Mouse (Mus musculus): Measurements from ENCODE around the gene Gga1. TPM values are rescaled to one million over a fixed set of nuclear protein-coding genes. Genes with fewer than 3 reads are reported as not detected.
A peak's percentile ranks its signal among the peaks of the same experiment; 100 is the strongest.

Gene Gga1
- polyA plus RNA-seq (2017; shearing (Covaris generic)): 10 to 100 TPM; 11.9 to 22.5 (median 16.1) TPM

DNA sequence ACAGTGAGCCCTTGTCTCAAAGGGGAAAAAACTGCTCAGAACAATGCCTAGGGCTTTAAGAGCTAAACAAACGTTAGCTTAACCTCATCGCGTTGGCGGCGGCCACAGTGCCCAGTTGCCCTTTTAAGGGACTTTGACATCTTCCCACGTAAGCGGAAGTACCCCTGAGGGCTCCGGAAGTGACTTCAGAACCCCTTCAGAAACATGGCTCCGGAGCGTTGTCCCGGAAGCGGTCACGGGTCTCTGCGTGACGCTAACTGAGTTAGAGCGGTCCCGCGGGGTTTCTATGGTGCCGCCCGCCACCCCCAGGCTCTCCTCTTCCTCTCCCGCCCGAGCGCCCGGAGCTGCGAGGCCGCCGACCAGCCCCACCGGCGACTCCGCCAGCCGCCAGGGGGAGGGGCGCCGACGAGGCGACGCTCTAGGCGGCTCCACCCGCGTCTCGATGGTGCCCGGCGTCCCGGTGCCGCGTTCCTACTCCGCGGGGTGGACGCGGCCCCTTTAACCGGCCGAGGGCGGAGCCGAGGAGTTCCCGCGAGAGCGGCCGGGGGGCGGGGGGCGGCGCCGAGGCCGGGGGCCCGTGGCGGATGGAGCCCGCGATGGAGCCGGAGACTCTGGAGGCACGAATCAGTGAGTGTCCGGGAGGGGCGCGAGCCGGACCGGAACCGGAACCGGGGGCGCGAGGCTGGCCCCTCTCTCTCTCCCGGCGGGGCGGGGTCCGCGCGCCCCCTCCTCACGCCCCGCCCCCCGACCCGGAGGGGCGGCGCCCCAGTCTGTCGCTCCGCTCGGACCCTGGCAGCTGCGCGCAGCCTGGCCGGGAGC, at the start of gene Gga1:
Gga1 (plus strand) TSS at position 200 of the 819 bp plus-strand sequence.
- peak; percentile 85 for ATAC-seq

DNA sequence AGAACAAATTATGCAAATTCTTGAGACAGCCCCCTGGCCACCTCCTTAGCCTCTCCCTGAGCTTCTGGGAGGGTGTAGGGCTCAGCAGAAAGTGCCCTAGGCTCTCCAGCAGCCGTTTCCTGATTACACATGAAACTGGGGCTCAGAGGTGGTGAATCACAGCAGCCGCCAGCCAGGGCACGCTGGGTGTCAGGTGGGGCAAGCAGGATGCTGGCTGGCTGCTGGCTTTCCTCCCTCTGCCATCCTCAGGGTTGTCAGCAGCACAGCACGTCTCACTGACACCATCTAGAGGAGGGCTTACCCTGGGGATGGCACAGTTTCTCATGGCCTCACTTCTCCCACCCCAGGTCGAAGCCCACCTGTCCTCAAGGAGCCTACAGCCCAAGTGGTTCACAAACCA, 48.7 kb upstream of the Gga1 start:
- ATAC-seq: peak; percentile 38

DNA sequence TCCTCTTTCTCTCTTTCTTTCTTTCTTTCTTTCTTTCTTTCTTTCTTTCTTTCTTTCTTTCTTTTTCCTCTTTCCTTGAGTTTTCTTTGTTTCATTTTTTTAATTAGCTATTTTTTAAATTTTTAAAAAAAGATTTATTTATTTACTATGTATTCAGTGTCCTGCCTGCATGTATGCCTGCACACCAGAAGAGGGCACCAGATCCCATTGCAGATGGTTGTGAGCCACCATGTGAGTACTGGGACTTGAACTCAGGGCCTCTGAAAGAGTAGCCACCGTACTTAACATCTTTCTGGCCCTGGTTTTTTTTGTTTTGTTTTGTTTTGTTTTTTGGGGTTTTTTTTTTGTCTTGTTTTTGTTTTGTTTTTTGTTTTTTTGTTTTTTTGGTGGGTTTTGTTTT, 47.4 kb upstream of the Gga1 start:
- ATAC-seq: no peak

DNA sequence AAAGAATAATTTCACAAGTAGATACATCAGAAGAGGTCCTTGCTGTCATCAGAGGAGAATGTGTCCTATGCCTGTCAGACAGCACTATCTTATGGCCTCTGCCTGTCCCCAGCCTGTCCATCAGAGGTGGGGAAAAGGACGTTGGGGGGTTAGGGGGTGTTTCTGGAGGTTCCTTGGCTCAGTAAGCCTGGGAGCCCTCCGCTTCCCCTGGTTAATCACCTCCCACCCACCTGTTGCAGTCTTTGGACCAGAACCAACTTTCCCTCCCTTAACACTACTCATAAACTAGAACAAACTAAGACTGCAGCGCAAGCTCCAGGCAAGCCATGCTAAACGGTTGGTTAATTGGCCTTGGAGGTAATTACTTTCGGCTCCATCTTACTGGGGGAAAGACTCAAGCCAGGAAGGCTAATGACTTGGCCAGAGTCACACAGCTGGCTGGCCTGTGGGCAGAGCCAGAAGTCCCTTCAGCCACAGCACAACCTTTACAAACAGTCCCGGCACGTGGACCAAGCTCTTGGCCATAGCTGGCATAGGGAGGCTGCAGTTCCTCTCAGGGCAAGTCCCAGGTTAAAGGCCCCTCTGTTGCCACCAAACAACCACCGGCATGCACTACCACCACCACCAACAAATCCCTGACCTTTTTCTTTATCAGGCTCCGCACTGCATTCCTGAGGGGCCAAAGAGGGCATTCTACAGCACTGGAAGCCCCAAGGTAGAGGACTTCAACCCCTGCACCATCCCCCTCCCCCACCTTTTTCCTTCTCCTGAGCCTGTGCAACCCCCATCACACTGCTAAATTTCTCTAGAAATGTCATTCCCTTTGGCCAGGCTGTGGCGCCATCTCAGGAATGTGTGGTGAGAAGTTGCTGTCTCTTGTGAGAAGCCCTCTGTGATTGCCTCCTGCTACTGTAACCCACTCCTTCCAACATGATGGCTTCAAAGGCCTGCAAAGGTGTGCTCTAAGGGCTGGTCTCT, 46.0 kb upstream of the Gga1 start:
- no peak for ATAC-seq

DNA sequence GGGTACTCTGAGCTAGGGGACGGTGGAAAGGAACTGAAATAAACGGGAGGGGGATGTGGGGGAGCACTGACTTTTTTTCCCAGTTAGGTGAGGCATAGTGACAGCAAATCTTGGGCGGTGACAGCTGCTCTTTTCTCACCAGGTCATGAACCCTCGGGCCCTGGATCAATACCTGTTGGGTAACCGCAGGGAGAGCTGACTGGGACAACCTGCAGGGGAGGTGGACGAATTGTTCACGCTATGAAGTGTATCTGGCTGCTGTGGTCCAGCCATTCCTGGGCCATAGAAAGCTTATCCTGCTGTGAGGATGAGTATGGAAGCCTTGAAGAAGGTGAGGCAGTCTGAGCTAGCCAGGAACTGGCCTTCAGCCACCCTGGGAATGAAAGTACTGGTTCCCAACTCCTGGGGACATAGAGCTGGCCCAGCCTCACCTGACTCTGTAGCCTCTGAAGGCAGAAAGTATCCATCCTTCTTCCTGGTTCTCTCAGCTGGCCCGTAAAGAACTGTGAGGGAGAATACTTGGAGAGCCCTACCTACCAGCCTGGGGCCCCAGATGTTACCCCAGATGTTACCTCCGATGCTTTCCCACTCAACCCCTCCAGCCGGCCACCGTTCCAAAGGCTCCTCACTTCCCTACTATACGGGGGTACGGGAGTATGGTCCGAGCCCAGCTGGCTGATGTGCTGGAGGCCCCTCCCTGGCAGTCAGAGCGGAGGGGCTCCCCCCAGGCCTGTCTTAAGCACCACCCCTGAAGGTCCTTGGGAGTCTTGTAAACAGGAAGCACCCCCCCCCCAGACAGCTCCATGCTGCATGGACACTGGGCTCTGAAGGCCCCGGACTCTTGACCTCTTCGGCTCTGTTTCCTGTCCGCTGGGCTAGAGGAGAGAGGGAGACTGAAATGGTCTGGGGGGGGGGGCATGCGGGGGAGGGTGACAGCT, 45.0 kb upstream of the Gga1 start:
- ATAC-seq: no peak

DNA sequence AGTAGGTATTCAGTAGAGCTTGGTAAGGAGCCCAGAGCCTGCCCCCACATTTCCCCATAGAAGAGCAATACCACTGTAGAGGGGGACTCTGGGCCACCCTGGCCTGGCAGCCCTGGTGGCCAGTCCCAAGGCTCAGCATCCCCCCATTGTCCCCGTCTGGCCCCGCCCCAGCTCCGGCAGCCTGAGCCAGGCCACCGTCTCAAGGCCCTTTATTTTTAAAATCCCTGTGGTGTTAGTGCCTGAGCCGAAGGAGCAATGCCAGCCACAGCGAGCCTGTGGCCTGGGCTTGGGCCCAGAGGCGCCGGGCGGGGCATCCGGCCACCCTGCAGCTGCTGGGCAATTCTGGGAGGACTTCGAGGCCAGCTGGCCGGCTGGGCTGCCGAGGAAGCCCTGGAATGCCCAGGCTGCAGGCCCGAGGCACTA, 44.3 kb upstream of the Gga1 start:
- ATAC-seq: no peak

DNA sequence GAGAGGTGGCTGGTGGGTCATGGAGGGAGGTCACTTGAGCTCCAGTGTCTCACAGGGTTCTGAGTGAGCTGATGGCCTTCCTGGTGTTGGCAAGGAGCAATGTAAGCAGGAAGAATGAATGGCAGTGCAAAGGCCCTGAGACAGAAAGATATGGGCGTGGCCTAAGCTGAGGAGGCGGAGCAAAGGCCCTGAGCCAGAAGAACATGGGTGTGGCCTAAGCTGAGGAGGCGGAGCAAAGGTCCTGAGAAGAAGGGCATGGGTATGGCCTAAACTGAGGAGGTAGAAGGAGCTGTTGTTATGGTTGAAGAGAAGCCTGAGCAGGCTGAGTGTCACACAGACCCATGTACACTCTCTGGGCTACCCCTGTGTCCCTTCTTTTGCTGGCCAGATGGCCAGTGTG, 43.4 kb upstream of the Gga1 start:
- ATAC-seq: no peak

DNA sequence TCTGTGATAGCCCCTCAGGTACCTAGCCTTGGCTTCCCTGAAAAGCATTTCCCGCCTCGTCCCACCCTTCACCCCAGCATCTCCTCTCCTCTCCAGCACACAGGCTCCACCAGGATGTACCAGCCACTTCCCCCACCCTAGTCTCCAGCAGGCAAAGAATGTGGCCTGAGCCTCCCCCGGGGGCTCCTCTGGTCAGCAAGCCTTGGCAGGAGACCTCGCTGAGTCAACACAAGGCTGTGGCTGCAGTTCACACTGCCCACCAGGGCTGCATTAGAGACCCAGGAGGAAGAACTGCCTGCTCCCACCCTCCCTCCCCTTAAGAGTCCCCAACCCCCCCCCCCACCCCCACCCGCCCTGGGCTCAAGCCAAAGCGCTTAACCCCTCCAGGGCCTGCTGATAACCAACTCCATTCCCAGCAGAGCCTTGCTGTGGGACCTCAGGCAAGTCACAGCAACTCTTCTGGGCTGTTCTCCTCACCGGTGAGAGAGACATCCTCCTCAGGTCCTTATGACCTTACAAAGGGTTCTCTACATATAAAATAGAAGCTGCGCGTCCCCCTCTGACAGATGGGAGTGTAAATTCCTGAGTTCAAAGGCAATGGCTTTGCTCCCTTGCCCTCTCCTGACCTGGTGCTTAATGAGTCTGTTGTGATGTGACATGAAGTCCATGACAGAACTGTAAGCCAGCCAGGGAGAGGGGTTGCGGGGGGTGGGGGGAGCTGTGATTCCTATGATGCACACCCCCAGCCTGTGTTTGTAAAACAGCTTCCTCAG, 42.6 kb upstream of the Gga1 start:
- no peak for ATAC-seq

DNA sequence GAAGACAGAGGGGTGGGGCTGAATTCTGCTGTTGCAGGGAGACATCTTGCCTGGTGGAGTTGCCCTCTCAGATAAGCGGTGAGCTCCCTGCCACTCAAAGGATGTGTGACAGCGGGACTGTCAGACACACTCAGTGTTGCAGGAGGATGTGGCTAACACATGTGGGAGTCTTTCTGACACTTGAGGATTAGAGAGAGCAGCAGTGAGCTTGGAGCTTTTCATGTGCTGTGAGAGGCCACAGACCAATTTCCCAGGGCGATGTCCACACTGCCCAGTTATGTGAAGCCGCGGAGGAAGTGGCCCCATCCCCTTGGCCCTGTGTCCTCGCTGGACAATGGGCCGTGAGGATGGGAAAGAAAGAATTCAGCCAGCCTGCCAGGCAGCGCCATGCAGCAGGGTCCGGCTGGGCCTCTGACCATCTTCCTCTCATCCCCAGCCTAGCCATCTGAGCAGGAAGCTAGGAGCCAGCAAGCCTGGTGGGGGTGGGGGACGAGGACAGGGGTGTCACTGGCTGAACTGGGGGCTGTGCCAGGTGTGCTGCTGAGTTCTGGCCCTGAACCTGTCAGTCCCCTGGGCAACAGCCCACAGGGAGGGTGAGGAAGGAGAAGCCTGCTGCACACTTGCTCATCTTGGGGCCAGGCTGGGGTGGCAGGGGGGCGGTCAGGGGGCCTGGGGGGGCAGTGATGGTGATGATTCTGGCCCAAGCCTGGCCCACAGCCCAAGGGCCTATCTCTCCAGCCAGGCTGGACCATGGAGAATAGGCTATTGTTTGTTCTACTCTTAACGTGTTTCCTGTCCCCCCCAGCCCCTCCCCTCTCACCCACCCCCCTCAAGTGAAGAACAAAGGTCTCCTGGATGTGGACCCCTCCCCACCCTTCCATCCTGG, 41.5 kb upstream of the Gga1 start:
- ATAC-seq: peak; percentile 90

DNA sequence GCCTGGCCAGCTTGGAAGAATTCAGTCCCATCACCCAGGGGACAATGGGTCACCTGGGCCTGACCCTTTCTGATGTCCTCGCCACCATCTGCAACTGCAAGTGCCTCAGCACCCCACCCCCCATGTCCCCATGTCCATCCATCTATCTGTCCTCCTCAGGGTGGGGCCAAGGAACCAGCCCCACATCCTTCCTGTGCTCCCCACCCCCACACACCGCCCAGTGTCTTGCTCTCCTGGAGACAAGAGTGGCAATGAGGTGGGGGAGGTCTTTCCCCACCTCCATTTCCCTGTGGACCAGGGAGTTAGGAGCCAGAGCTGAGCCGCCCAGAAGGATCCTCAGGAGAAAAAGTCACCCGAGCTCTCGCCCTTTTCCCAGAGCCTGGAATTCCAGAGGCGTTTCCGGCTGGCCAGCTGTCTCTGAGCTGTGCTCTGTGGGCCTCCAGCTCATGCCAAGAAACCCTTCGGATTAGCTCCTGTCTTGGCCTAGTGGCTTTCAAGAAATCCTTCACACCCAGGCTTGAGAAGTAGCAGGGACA, 40.8 kb upstream of the Gga1 start:
- ATAC-seq: no peak

DNA sequence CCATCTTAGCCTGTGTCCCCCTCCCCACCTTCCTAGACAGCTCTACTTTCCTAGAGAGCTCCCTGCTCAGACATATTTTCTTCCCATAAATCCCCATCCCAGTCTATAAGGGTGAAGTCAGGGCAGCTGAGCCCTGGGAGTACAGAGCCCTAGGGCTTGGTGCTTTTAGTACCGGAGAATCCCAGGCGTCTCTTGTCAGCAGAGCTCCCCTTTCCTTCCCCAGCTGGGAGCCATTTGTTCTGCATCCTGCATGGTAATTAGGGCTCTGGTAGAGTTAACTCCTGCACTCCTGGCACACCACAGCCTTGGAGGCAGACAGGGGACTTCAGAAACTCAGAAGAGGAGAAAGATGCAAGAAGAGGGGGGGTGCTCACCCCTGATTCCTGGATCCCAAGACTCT, 37.2 kb upstream of the Gga1 start:
- no peak for ATAC-seq

DNA sequence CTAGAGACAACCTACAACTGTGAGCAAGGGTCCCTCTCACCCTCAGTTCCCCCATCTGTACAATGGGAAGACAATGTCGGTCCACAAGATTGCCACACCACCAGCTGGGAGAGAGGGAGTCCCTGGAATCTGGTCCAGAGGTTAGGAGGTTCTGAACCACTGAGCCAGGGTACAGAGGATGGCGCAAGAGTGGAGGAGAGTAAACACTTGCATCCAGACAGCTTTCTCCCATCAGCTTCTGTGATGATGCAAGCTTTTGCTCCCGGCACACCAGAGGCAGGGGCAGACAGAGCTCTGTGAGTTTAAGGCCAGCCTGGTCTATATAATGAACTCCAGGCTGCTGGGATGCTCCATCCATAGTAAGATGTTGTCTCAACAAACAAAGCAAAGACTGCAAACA, 36.7 kb upstream of the Gga1 start:
- no peak for ATAC-seq

DNA sequence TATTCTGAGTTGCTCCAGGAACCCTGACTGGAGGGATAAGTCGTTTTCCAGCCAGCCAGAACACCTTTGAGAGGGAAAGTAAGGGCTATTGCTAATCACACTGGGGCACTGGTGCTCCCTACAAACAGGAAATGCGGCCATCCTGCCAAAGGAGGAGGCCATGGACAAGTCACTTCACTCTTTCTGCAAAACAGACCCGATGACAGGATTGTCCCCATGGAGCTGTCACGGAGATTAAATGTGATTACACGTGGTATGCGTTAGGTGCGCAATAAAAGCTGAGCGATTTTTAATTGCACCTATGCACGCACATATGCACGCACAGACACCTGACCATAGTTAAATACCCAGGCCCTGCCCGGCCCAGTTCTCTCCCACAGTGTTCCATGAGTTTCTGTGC, 36.2 kb upstream of the Gga1 start:
- no peak for ATAC-seq

DNA sequence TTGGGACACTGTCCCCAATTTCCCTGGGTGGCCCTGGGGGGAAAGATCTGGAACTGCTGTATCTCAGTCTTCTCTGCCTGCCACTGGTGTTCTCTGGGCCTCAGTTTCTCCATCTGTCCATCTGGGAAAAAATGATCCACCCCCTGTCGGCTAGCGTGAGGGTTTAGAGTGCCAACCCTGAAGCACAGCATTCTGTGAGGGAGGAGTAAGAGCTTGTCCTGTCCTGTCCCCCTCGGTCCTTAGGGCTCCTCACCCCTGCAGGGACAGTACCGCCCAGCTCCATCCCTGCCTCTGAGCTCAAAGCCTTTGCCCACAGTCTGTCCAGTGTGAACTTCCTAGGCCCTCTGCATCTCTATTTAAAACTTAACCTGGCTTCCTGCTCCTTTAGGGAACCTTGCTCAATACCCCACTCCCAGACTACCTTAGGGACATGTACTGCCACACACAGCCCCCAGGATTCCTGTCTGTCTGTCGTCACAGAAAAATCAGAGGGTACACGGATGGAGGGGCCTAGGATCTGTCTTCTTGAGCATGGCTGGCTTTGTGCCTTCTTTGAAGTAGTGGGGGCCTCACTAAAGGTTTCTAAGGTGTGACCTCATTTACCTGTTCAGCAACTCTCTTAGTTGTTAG, 35.7 kb upstream of the Gga1 start:
- ATAC-seq: no peak

DNA sequence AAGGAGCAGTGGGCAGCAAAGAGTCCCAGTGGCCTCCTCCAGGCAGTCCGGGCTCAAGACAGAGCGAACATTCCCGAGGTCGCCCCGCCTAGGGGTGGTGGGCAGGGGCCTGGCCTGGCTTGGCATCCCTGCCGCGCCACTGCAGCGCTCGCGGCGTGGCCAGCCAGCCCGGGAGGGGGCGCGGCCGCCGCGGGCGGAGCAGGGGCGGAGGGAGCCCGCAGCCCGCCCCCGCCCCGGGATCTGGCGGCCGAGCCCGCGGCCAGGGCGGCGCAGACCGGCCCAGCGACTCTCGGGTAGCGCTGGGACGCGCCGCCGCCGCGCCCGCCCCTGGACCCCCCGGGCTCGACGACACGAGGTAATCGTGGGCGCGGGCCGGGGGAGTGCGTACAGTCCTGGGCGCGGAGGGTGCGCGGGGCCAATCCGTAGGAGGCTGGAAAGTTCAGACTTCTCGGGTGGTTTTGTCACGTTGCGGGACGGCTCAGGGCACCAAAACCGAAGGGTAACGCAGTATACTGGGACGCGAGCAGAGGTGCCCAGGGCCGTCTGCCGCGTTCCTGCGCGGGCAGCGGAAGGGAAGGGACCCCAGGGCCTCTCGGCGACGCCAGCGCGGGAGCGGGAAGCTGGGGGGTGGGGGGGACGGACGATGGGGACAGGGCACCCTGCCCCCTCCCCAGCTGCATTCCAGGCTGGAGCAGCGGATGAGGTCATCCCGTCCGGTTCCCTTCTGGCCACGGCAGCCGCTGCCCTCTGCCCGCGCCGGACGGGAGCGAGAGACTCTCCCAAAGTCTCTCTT, 34.4 kb upstream of the Gga1 start, which contains the start of gene Cdc42ep1:
Cdc42ep1 (plus strand) TSS at position 254 of the 793 bp plus-strand sequence.
- peak; percentile 28 for ATAC-seq

DNA sequence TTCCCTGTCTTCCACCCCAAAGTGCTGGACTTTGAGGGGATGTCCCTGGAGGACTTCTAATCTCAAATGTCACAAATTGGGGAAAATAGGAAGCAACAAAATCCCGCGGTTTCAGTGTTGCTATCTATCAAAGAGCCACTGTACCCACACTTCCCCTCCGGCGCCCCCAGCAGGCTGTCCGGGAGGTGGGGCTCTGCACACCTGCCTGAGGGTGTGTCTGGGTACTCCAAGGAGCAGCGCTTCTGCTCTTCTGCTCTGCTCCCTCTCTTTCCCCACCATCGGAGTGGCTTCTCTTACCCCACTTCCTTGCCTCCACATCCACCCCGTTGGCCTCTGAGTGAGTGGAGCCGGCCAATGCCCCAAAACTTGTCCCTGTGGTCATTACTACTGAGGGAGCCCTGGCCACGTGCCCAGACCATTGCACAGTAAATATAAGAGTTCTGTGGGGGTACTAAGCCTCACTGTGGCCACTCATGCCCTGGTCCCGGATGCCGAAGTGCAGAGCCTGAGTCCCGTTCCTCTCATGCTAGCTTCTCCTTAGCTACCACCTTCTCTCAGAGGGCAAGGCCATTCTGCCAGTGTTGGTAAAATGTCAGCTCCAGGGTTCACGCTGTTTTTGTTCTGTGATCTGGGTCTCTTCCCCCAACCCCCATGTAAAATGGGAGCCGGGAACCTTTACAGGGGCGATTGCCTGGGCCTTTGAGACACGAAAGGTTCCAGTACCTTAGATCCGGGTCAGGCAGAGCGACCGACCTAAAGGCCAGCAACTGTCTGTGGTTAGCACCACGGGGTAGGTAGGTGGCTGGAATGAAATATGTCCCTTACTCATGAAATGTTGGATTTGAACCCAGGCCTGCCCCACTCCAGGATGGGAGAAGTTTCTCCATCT, 33.2 kb upstream of the Gga1 start:
- ATAC-seq: no peak

DNA sequence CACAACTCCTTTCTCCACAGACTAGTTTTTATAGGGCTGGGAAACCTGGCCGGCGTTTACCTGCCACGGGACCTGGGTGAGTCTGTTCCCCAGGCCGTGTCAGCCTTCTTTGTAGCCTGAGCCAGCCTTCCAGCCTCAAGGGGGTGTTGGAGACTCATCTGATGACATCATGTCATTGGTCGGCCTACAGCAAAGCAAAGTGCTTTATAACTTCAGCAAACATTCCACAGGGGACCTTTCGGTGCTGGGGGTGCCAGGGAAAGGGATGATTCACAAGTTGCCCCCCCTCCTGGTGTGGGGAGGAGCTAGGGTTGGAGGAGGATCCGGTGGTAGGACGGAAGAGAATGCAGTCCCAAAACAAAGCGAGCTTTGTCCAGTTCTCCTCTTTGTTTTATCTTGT, 32.2 kb upstream of the Gga1 start:
- ATAC-seq: no peak

DNA sequence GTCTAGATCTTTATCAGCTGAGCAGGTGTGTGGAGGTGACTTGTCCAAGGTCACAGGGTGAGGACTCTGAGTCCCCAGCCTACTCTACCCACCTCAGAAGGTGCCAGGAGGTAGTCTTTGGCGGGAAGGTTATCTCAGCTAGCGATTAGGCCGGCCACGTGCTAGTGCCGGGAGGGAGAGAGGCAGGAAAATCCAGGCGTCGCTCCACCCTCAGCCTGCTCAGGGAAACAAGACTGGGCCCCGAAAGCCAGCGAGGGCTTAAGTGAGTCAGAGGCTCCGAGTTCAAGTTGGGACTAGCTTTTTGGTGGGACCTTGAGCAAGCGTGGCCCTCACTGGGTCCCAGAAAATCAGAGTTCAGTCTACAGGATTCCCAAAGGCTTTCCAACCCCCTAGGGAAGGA, 31.7 kb upstream of the Gga1 start:
- no peak for ATAC-seq

Measured in inflammation-experienced regulatory T-cells, adult 6 months (primary cell).